Mouse (Mus musculus) neutrophil, adult 5-6 weeks (primary cell): ENCODE results near the gene Ptpro. TPM values are rescaled to one million over a fixed set of nuclear protein-coding genes. Genes with fewer than 3 reads are reported as not detected.

ENCODE experiments used
- total RNA-seq: library from RNA; stranded (forward); fragments of 200-1000 nt; gene quantifications from 2 replicates; pipeline ENCODE4 v1.2.3, GENCODE M21; 2017

Gene Ptpro
- total RNA-seq, 1 experiment from 2014 or later = 7.3 TPM

Other genes with a start within 250 kb of the Ptpro start
- not detected in 2 replicates for gene Rerg, start 81.8 kb upstream of the Ptpro start, total RNA-seq